16 mouse cellular contexts compared by ENCODE assay signal in the genomic region with DNA sequence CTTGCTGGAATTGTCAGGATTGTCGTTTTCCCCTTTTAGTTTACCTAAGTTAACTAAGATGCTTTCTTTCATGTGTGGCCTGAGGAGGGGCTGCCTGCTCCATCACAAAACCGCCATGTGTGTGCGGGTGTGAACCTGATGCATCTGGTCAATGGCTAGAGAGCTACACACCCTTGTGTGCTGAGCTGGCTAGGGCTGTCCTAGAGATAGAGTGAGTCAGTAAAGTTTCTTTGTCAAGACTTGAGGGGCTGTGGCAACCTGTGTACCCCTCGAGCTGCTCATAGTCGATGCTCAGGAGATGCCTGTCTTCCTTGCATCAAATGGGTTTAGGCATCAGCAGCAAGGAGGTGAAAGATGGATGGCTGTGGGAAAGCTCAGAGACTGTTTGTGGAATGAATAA.
DNase-seq lines count a peak whose midpoint lies in the region; ATAC-seq and TF ChIP-seq lines count a peak whose summit lies in the region.
"Had no signal": no experiment of that assay in that cellular context is flagged by ENCODE, and none has a peak within 500 bp of the region (broad histone marks: within the 10 kb centered on the region; RNA-seq: fewer than 3 reads in every experiment).

No protein-coding gene starts in this region.

- TF ChIP-seq POLR2A in brain, embryonic 14.5 days (IDR thresholded peaks at IDR 0.05; ENCODE audit: borderline replicate concordance, extremely low read depth, insufficient read depth, insufficient read length, poor library complexity, severe bottlenecking): no peak

- DNase-seq in forebrain, embryonic 11.5 days (ENCODE audit: low spot score): peak; percentile 46
- DNase-seq in forebrain, embryonic 10.5 days (ENCODE audit: extremely low spot score, low spot score): no peak
- DNase-seq in lung, embryonic 14.5 days: no peak
- no peak for DNase-seq in lung, adult 18-20 months
- peak; percentile 5 for DNase-seq in brain, embryonic 14.5 days (ENCODE audit: low read depth)
- no peak for DNase-seq in midbrain, embryonic 14.5 days
- DNase-seq in layer of hippocampus, adult 9-10 months (ENCODE audit: low spot score): no peak
- no peak for DNase-seq in embryo, embryonic 10 days (ENCODE audit: low spot score)
- DNase-seq: cerebellum, postnatal 10 days; gastrocnemius, postnatal 25 days; kidney, adult 9 months had no signal

- no peaks in the 10 kb centered on the region for H3K36me3 ChIP-seq in forebrain, embryonic 11.5 days (ENCODE audit: control insufficient read depth, insufficient read depth, low read length)
- peaks cover 73% of the 10 kb centered on the region for H3K36me3 ChIP-seq in forebrain, embryonic 10.5 days (replicated peaks)
- peaks cover 34% of the 10 kb centered on the region for H3K36me3 ChIP-seq in lung, embryonic 14.5 days (ENCODE audit: insufficient read depth)
- peaks cover 26% of the 10 kb centered on the region for H3K36me3 ChIP-seq in midbrain, embryonic 14.5 days (ENCODE audit: control insufficient read depth, insufficient read depth, low read length)

- H3K27ac ChIP-seq in forebrain, embryonic 11.5 days (ENCODE audit: low read depth, low read length): no peak overlapping the region
- no peak overlapping the region for H3K27ac ChIP-seq in forebrain, embryonic 10.5 days
- H3K27ac ChIP-seq in lung, embryonic 14.5 days (ENCODE audit: low read depth): peak overlapping the region; percentile 86; the same call in 1 of the 2 replicates
- 0 out of 2 replicates have a peak overlapping the region, but pooled peaks have one; percentile 78 for H3K27ac ChIP-seq in midbrain, embryonic 14.5 days (replicated peaks; ENCODE audit: low read depth, low read length)
- H3K27ac ChIP-seq: heart, embryonic 13.5 days; limb, embryonic 15.5 days had no signal

- no peak overlapping the region for H3K9ac ChIP-seq in forebrain, embryonic 11.5 days (ENCODE audit: low read length)
- H3K9ac ChIP-seq in lung, embryonic 14.5 days: no peak overlapping the region
- no peak overlapping the region for H3K9ac ChIP-seq in midbrain, embryonic 14.5 days (replicated peaks; ENCODE audit: low read length)
- H3K9ac ChIP-seq: heart, embryonic 13.5 days; hindbrain, embryonic 15.5 days; limb, embryonic 15.5 days had no signal

- no peak overlapping the region for H3K4me2 ChIP-seq in forebrain, embryonic 11.5 days (ENCODE audit: low read depth, low read length, severe bottlenecking)
- no peak overlapping the region for H3K4me2 ChIP-seq in lung, embryonic 14.5 days
- H3K4me2 ChIP-seq in midbrain, embryonic 14.5 days (ENCODE audit: low read length): no peak overlapping the region
- H3K4me2 ChIP-seq: heart, embryonic 13.5 days; hindbrain, embryonic 15.5 days; limb, embryonic 15.5 days had no signal

- TF ChIP-seq CTCF in lung, embryonic 14.5 days (IDR thresholded peaks at IDR 0.05; ENCODE audit: low read depth): no peak
- no peak for TF ChIP-seq CTCF in brain, embryonic 14.5 days (IDR thresholded peaks at IDR 0.05; ENCODE audit: borderline replicate concordance, extremely low read depth, insufficient read depth, insufficient read length)

- no peak overlapping the region for H3K4me3 ChIP-seq in forebrain, embryonic 11.5 days (ENCODE audit: low read depth, low read length)
- no peak overlapping the region for H3K4me3 ChIP-seq in forebrain, embryonic 10.5 days
- H3K4me3 ChIP-seq in lung, embryonic 14.5 days (ENCODE audit: low read depth, low read length): no peak overlapping the region
- no peak overlapping the region for H3K4me3 ChIP-seq in midbrain, embryonic 14.5 days (replicated peaks; ENCODE audit: low read depth, low read length)
- H3K4me3 ChIP-seq: heart, embryonic 13.5 days; hindbrain, embryonic 15.5 days; layer of hippocampus, adult 2 months; limb, embryonic 15.5 days had no signal

- H3K27me3 ChIP-seq in forebrain, embryonic 11.5 days (ENCODE audit: control insufficient read depth, insufficient read depth, low read length): no peaks in the 10 kb centered on the region
- H3K27me3 ChIP-seq in forebrain, embryonic 10.5 days (ENCODE audit: poor library complexity, severe bottlenecking): 0 out of 2 replicates have a peak, but pooled peaks cover 5% of the 10 kb centered on the region
- H3K27me3 ChIP-seq in lung, embryonic 14.5 days (ENCODE audit: insufficient read depth, low read length): no peaks in the 10 kb centered on the region
- H3K27me3 ChIP-seq in midbrain, embryonic 14.5 days (ENCODE audit: control insufficient read depth, insufficient read depth, low read length): no peaks in the 10 kb centered on the region
- H3K27me3 ChIP-seq: heart, embryonic 13.5 days; hindbrain, embryonic 15.5 days; limb, embryonic 15.5 days had no signal

- H3K4me1 ChIP-seq in forebrain, embryonic 11.5 days (replicated peaks; ENCODE audit: control insufficient read depth, insufficient read depth, low read length): peaks cover 2% of the 10 kb centered on the region; the same call in 1 of the 2 replicates
- H3K4me1 ChIP-seq in forebrain, embryonic 10.5 days: peaks cover 40% of the 10 kb centered on the region
- peaks cover 8% of the 10 kb centered on the region for H3K4me1 ChIP-seq in lung, embryonic 14.5 days (ENCODE audit: insufficient read depth)
- peaks cover 40% of the 10 kb centered on the region for H3K4me1 ChIP-seq in midbrain, embryonic 14.5 days (ENCODE audit: control insufficient read depth, insufficient read depth, low read length)

- 87% methylated on average over 5 of the region's 5 CpGs for WGBS in forebrain, embryonic 11.5 days
- WGBS in forebrain, embryonic 10.5 days: 87% methylated on average over 5 of the region's 5 CpGs
- WGBS in lung, embryonic 14.5 days: 52% methylated on average over 5 of the region's 5 CpGs
- WGBS in midbrain, embryonic 14.5 days: 88% methylated on average over 5 of the region's 5 CpGs

- no peak for ATAC-seq in forebrain, embryonic 11.5 days (replicated peaks; ENCODE audit: low FRiP score)
- no peak for ATAC-seq in lung, embryonic 14.5 days (ENCODE audit: insufficient read depth)
- no peak for ATAC-seq in midbrain, embryonic 14.5 days (ENCODE audit: low FRiP score, low TSS enrichment)
- ATAC-seq: Patski had no signal

- H3K9me3 ChIP-seq in forebrain, embryonic 11.5 days (ENCODE audit: control insufficient read depth, low read length): no peaks in the 10 kb centered on the region
- no peaks in the 10 kb centered on the region for H3K9me3 ChIP-seq in forebrain, embryonic 10.5 days
- no peaks in the 10 kb centered on the region for H3K9me3 ChIP-seq in lung, embryonic 14.5 days (ENCODE audit: low read depth, low read length)
- no peaks in the 10 kb centered on the region for H3K9me3 ChIP-seq in midbrain, embryonic 14.5 days (ENCODE audit: control insufficient read depth, low read length)
- H3K9me3 ChIP-seq: heart, embryonic 13.5 days; hindbrain, embryonic 15.5 days; limb, embryonic 15.5 days had no signal

Comparison
In these comparisons a context has a peak if more than half of its experiments do, and no peak if none do; other contexts are left out.
1. DNase-seq: peak in forebrain, embryonic 11.5 days (single experiment) and brain, embryonic 14.5 days (single experiment); none in forebrain, embryonic 10.5 days (single experiment), lung, embryonic 14.5 days (single experiment), lung, adult 18-20 months (0 of 2), midbrain, embryonic 14.5 days (single experiment), layer of hippocampus, adult 9-10 months (single experiment) and embryo, embryonic 10 days (single experiment).
2. H3K27ac ChIP-seq: peak in lung, embryonic 14.5 days (single experiment) and midbrain, embryonic 14.5 days (single experiment); none in forebrain, embryonic 11.5 days (single experiment) and forebrain, embryonic 10.5 days (single experiment).